Mouse (Mus musculus) midbrain, embryonic 13.5 days (tissue): Measurements from ENCODE around the gene Hk1. TPM values are rescaled to one million over a fixed set of nuclear protein-coding genes. Genes with fewer than 3 reads are reported as not detected.

Source experiments
- ATAC-seq: fragments of 200-750 bp; cut with Nextera tagmentation; 2 replicates; pipeline ENCODE4 v1.8.0; 2017; ENCODE audit warnings: mild to moderate bottlenecking, moderate TSS enrichment, moderate library complexity
- H3K27ac ChIP-seq: fragments of 300-500 bp; sonication (generic); 2 replicates; pipeline ENCODE4 v1.5.1; 2015; ENCODE audit warnings: inconsistent platforms, mild to moderate bottlenecking, moderate library complexity
- H3K27me3 ChIP-seq: fragments of 300-500 bp; sonication (generic); 2 replicates; pipeline ENCODE4 v1.6.1; 2015; ENCODE audit warnings: mild to moderate bottlenecking, inconsistent platforms
- H3K36me3 ChIP-seq: fragments of 300-500 bp; sonication (generic); 2 replicates; pipeline ENCODE4 v1.6.1; 2015; ENCODE audit warnings: mild to moderate bottlenecking, inconsistent platforms
- H3K4me1 ChIP-seq: fragments of 300-500 bp; sonication (generic); replicated peaks from 2 replicates; pipeline ENCODE4 v1.6.1; 2015; ENCODE audit warnings: inconsistent platforms
- H3K4me2 ChIP-seq: fragments of 300-500 bp; sonication (generic); replicated peaks from 2 replicates; pipeline ENCODE4 v1.6.1; 2015; ENCODE audit warnings: moderate library complexity, mild to moderate bottlenecking, inconsistent platforms
- H3K4me3 ChIP-seq: fragments of 300-500 bp; sonication (generic); replicated peaks from 2 replicates; pipeline ENCODE4 v1.5.1; 2015; ENCODE audit warnings: mild to moderate bottlenecking, inconsistent platforms
- H3K9ac ChIP-seq: fragments of 300-500 bp; sonication (generic); replicated peaks from 2 replicates; pipeline ENCODE4 v1.6.1; 2015; ENCODE audit warnings: mild to moderate bottlenecking, inconsistent platforms
- H3K9me3 ChIP-seq: fragments of 300-500 bp; sonication (generic); 2 replicates; pipeline ENCODE4 v1.6.1; 2016; ENCODE audit warnings: mild to moderate bottlenecking, inconsistent platforms
- WGBS: fragments of 180-500 bp; shearing (Covaris S2); methylation state at CpG from one replicate; pipeline ENCODE4 v1.1.7; 2015; 5-methylcytosine and 5-hydroxymethylcytosine counted together
- polyA plus RNA-seq: library from polyadenylated mRNA; unstranded; fragments of >200 nt; fragmentation: Nextera tagmentation; extraction: Ambion mirVana; gene quantifications from 2 replicates; pipeline ENCODE4 v1.2.1, GENCODE M21; 2015

Gene Hk1
- polyA plus RNA-seq = 70.0 and 72.9 TPM in 2 replicates

DNA sequence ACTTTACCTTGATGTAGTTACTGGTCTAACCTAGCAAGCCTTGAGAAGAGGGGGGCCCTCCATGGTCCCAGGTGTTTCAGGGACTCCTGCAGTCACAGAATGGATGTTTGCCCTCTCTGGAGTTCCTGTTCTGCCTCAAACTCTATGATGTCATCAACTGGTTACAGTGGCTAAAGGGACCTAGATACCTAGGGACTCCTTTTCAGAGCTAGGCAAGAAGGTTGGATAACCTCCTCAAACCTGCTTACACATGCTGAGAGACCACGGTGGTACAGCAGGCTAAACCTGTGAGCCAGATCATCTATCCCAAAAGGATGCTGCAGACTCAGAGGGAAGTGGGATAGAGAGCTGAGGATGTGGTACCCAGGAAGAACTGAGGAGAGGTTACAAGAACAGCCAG, at the start of gene Hk1:
Gene Hk1 (minus strand): TSS at position 101 of the 400 bp plus-strand sequence.
- no peak for ATAC-seq
- Histone ChIP-seq H3K4me3 (no peak within 1 kb of the TSS), H3K4me1 (0 out of 2 replicates have a peak, but pooled peaks cover 6% of the 10 kb centered on the region), H3K27me3 (no peaks in the 10 kb centered on the region), H3K27ac (no peak within 1 kb of the TSS), H3K9me3 (no peaks in the 10 kb centered on the region), H3K9ac (no peak within 1 kb of the TSS), H3K36me3 (no peaks in the 10 kb centered on the region), H3K4me2 (no peak within 1 kb of the TSS)
- WGBS = 94% methylated on average over 1 of the region's 1 CpGs

GRCm38 (mm10) chr10:62425081-62425871, 45.6 kb upstream of the Hk1 start:
- 48% methylated on average over 9 of the region's 9 CpGs for WGBS
- no peak overlapping the region for H3K4me3 ChIP-seq
- H3K27ac ChIP-seq = no peak overlapping the region

GRCm38 (mm10) chr10:62422255-62422654, 42.5 kb upstream of the Hk1 start, which contains the start of gene Hkdc1:
Gene Hkdc1, minus strand, starts transcription at chr10:62422491.
- Histone ChIP-seq H3K9ac (no peak within 1 kb of the TSS), H3K27me3 (no peaks in the 10 kb centered on the region), H3K27ac (no peak within 1 kb of the TSS), H3K4me2 (no peak within 1 kb of the TSS), H3K4me3 (no peak within 1 kb of the TSS), H3K9me3 (no peaks in the 10 kb centered on the region), H3K36me3 (no peaks in the 10 kb centered on the region), H3K4me1 (no peaks in the 10 kb centered on the region)
- no peak for ATAC-seq
- 53% methylated on average over 15 of the region's 15 CpGs for WGBS

More at GRCm38 (mm10) chr10:62425081-62425871, 45.6 kb upstream of the Hk1 start:
- no peak overlapping the region for H3K4me2 ChIP-seq
- peaks cover 27% of the 10 kb centered on the region for H3K36me3 ChIP-seq
- no peak overlapping the region for H3K9ac ChIP-seq
- no peaks in the 10 kb centered on the region for H3K27me3 ChIP-seq
- 0 out of 2 replicates have a peak, but pooled peaks have one; percentile 30 for ATAC-seq
- H3K9me3 ChIP-seq = no peaks in the 10 kb centered on the region
- no peaks in the 10 kb centered on the region for H3K4me1 ChIP-seq

DNA sequence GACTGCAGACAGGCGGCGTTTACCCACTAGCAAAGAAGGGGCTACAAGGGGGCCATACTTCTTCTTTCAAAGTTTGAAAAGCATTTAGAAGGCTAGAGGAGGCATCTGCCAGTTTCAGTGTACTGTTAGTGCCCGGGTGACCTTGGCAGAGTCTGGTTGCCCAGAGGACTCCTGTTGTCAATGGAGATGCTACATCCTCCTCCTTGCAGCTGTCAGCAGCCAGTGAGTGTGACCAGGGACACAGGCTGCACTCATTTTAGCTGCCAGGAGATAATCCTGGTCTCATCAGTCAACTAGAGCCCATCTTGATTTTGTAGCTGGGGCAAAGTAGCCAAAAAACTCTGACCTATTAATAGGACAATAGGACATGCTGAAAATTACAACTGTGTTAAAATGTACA, 41.4 kb upstream of the Hk1 start:
- Histone ChIP-seq H3K27me3 (no peaks in the 10 kb centered on the region), H3K4me1 (no peaks in the 10 kb centered on the region)
- 87% methylated on average over 3 of the region's 3 CpGs for WGBS

GRCm38 (mm10) chr10:62420399-62420798, 40.7 kb upstream of the Hk1 start:
- Histone ChIP-seq H3K4me1 (no peaks in the 10 kb centered on the region), H3K4me3 (no peak overlapping the region), H3K36me3 (no peaks in the 10 kb centered on the region), H3K27ac (no peak overlapping the region), H3K9ac (no peak overlapping the region; the same call in 1 of the 2 replicates), H3K27me3 (no peaks in the 10 kb centered on the region), H3K9me3 (no peaks in the 10 kb centered on the region), H3K4me2 (no peak overlapping the region)
- ATAC-seq = no peak
- WGBS = 82% methylated on average over 6 of the region's 6 CpGs

More for the DNA sequence above, 41.4 kb upstream of the Hk1 start:
- Histone ChIP-seq H3K9me3 (no peaks in the 10 kb centered on the region), H3K4me2 (no peak overlapping the region), H3K9ac (no peak overlapping the region), H3K36me3 (no peaks in the 10 kb centered on the region), H3K4me3 (no peak overlapping the region), H3K27ac (no peak overlapping the region)
- ATAC-seq = no peak

GRCm38 (mm10) chr10:62419422-62419821, 39.7 kb upstream of the Hk1 start:
- no peaks in the 10 kb centered on the region for H3K4me1 ChIP-seq
- no peak overlapping the region for H3K27ac ChIP-seq
- H3K9me3 ChIP-seq = no peaks in the 10 kb centered on the region
- H3K4me2 ChIP-seq = no peak overlapping the region
- no peak for ATAC-seq
- no peak overlapping the region for H3K4me3 ChIP-seq
- no peak overlapping the region for H3K9ac ChIP-seq
- WGBS = 89% methylated on average over 5 of the region's 5 CpGs
- H3K27me3 ChIP-seq = no peaks in the 10 kb centered on the region
- H3K36me3 ChIP-seq = no peaks in the 10 kb centered on the region

GRCm38 (mm10) chr10:62418831-62419356, 39.2 kb upstream of the Hk1 start:
- Histone ChIP-seq H3K4me3 (no peak overlapping the region), H3K9me3 (no peaks in the 10 kb centered on the region), H3K36me3 (no peaks in the 10 kb centered on the region), H3K4me2 (no peak overlapping the region), H3K27me3 (no peaks in the 10 kb centered on the region), H3K27ac (no peak overlapping the region), H3K4me1 (no peaks in the 10 kb centered on the region), H3K9ac (no peak overlapping the region)
- WGBS = 67% methylated on average over 7 of the region's 7 CpGs
- no peak for ATAC-seq

- H3K27ac ChIP-seq = no peak overlapping the region
- H3K36me3 ChIP-seq = no peaks in the 10 kb centered on the region
- no peak for ATAC-seq
- no peaks in the 10 kb centered on the region for H3K4me1 ChIP-seq
- no peak overlapping the region for H3K9ac ChIP-seq
- H3K9me3 ChIP-seq = no peaks in the 10 kb centered on the region
- no peaks in the 10 kb centered on the region for H3K27me3 ChIP-seq
- H3K4me3 ChIP-seq = no peak overlapping the region
- H3K4me2 ChIP-seq = no peak overlapping the region
- WGBS = 44% methylated on average over 4 of the region's 4 CpGs
Observed at GRCm38 (mm10) chr10:62413606-62413982, 33.9 kb upstream of the Hk1 start.

DNA sequence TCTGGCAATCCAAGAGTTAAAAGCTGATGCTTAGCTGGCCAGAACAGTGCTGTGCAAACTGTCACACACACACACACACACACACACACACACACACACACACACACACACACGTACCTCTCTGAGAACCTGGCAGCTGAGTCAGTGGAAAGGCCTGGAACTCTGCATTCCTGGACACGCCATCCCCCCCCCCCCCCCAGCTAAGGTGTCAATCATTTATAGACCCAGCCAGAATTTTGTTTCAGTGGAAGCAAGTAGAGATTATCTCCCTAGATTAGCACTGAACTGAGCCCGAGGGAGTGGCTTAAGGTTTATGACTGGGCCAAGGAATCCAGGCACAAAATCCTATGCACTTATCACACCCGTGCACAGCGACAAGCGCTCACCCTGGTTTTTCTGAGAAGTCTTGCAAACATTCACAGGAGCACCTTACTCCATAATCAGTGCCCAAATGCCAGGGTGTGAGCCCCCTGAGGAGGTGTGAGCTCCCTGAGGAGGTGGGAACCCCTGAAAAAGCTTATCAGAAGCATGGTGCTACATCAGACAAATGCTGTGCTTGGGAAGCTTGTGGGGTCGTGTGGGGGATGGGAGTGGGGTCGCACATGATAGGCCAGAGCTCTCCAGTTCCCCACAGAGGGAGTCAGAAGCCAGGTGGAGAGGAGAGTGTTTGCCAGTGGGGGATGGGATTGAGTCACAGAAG, 33.3 kb upstream of the Hk1 start:
- H3K9ac ChIP-seq = no peak overlapping the region
- H3K9me3 ChIP-seq = no peaks in the 10 kb centered on the region
- no peaks in the 10 kb centered on the region for H3K36me3 ChIP-seq
- no peak overlapping the region for H3K27ac ChIP-seq
- H3K27me3 ChIP-seq = no peaks in the 10 kb centered on the region
- no peak for ATAC-seq
- H3K4me2 ChIP-seq = no peak overlapping the region
- no peaks in the 10 kb centered on the region for H3K4me1 ChIP-seq
- 37% methylated on average over 8 of the region's 8 CpGs for WGBS
- no peak overlapping the region for H3K4me3 ChIP-seq

- 70% methylated on average over 19 of the region's 19 CpGs for WGBS
- ATAC-seq = no peak
Observed at GRCm38 (mm10) chr10:62411431-62412410, 32.0 kb upstream of the Hk1 start.

GRCm38 (mm10) chr10:62410943-62411342, 31.2 kb upstream of the Hk1 start:
- no peak overlapping the region for H3K4me3 ChIP-seq
- 12% methylated on average over 5 of the region's 5 CpGs for WGBS
- peak; percentile 70; the same call in 1 of the 2 replicates for ATAC-seq
- H3K36me3 ChIP-seq = no peaks in the 10 kb centered on the region
- H3K4me1 ChIP-seq = no peaks in the 10 kb centered on the region
- H3K27me3 ChIP-seq = 0 out of 2 replicates have a peak, but pooled peaks cover 3% of the 10 kb centered on the region
- no peak overlapping the region for H3K27ac ChIP-seq
- no peaks in the 10 kb centered on the region for H3K9me3 ChIP-seq
- no peak overlapping the region for H3K9ac ChIP-seq
- no peak overlapping the region for H3K4me2 ChIP-seq

More at GRCm38 (mm10) chr10:62411431-62412410, 32.0 kb upstream of the Hk1 start:
- Histone ChIP-seq H3K4me1 (no peaks in the 10 kb centered on the region), H3K9ac (no peak overlapping the region), H3K27me3 (0 out of 2 replicates have a peak, but pooled peaks cover 3% of the 10 kb centered on the region), H3K9me3 (no peaks in the 10 kb centered on the region), H3K27ac (no peak overlapping the region), H3K4me3 (no peak overlapping the region), H3K36me3 (no peaks in the 10 kb centered on the region), H3K4me2 (no peak overlapping the region)
